Mouse (Mus musculus): ENCODE results near the gene Fam92b.

The Fam92b gene

GRCm38 (mm10) chr8:120177318-120178123 is at the start of gene Fam92b:
Gene Fam92b (minus strand): TSS chr8:120177466.
- peak in 1 of 2 experiments; percentile 57 for DNase-seq

- DNase-seq: no peak
Observed at GRCm38 (mm10) chr8:120225421-120226151, 48.3 kb upstream of the Fam92b start.

- DNase-seq: no peak
Observed at GRCm38 (mm10) chr8:120224521-120225420, 47.5 kb upstream of the Fam92b start.

- no peak for DNase-seq
Observed at GRCm38 (mm10) chr8:120222548-120222947, 45.3 kb upstream of the Fam92b start.

GRCm38 (mm10) chr8:120216855-120217830 is 39.9 kb upstream of the Fam92b start:
- no peak for DNase-seq

GRCm38 (mm10) chr8:120215416-120216141 is 38.3 kb upstream of the Fam92b start:
- peak; percentile 55 to 63 for DNase-seq

GRCm38 (mm10) chr8:120213939-120214338 is 36.7 kb upstream of the Fam92b start:
- DNase-seq: peak; percentile 96 to 98

- DNase-seq: no peak
Observed at GRCm38 (mm10) chr8:120213229-120213628, 36.0 kb upstream of the Fam92b start.

- DNase-seq: no peak
Observed at GRCm38 (mm10) chr8:120212596-120212995, 35.3 kb upstream of the Fam92b start.

- no peak for DNase-seq
Observed at GRCm38 (mm10) chr8:120211345-120211744, 34.1 kb upstream of the Fam92b start.

GRCm38 (mm10) chr8:120208113-120208512 is 30.8 kb upstream of the Fam92b start:
- no peak for DNase-seq

GRCm38 (mm10) chr8:120207364-120207763 is 30.1 kb upstream of the Fam92b start:
- no peak for DNase-seq

GRCm38 (mm10) chr8:120205916-120206315 is 28.6 kb upstream of the Fam92b start:
- DNase-seq: no peak

- DNase-seq: no peak
Observed at GRCm38 (mm10) chr8:120204736-120205360, 27.6 kb upstream of the Fam92b start.

- no peak for DNase-seq
Observed at GRCm38 (mm10) chr8:120202546-120202945, 25.3 kb upstream of the Fam92b start.

GRCm38 (mm10) chr8:120201351-120201750 is 24.1 kb upstream of the Fam92b start:
- DNase-seq: no peak

- no peak for DNase-seq
Observed at GRCm38 (mm10) chr8:120192118-120192517, 14.9 kb upstream of the Fam92b start.

- DNase-seq: peak in 1 of 2 experiments; percentile 64
Observed at GRCm38 (mm10) chr8:120191633-120192032, 14.4 kb upstream of the Fam92b start.

GRCm38 (mm10) chr8:120190810-120191413 is 13.6 kb upstream of the Fam92b start:
- peak; percentile 89 to 92 for DNase-seq

All from cerebellum, postnatal 14 days (tissue).